In genomic region chr12:99464291-99464690, GRCm38 (mm10) we compare ENCODE assay signal across 16 mouse cellular contexts.
"Had no signal": no experiment of that assay in that cellular context is flagged by ENCODE, and none has a peak within 500 bp of the region (broad histone marks: within the 10 kb centered on the region; RNA-seq: fewer than 3 reads in every experiment).

No protein-coding gene starts in this region.

- H3K27me3 ChIP-seq: intestine, embryonic 15.5 days; liver, embryonic 12.5 days; midbrain, embryonic 12.5 days; neural tube, embryonic 15.5 days had no signal

- DNase-seq: kidney, adult 18-20 months; kidney, postnatal 10 days; kidney, postnatal 4 days; retina, postnatal 1 day; right cerebral cortex, postnatal 4 days; spleen, adult 18-20 months; thymus, adult 18-20 months; thymus, postnatal 25 days had no signal

- H3K36me3 ChIP-seq: intestine, embryonic 15.5 days; limb, embryonic 10.5 days; liver, embryonic 12.5 days; neural tube, embryonic 15.5 days had no signal

- H3K9me3 ChIP-seq: intestine, embryonic 15.5 days; limb, embryonic 10.5 days; liver, embryonic 12.5 days; midbrain, embryonic 12.5 days; neural tube, embryonic 15.5 days had no signal

- H3K4me3 ChIP-seq: intestine, embryonic 15.5 days; layer of hippocampus, adult 2 months; limb, embryonic 10.5 days; liver, embryonic 12.5 days; midbrain, embryonic 12.5 days; myocyte; neural tube, embryonic 15.5 days had no signal

- H3K4me2 ChIP-seq: intestine, embryonic 15.5 days; liver, embryonic 12.5 days; midbrain, embryonic 12.5 days; neural tube, embryonic 15.5 days had no signal

- ATAC-seq: intestine, embryonic 15.5 days; liver, embryonic 12.5 days; midbrain, embryonic 16.5 days had no signal

- H3K27ac ChIP-seq: intestine, embryonic 15.5 days; layer of hippocampus, adult 2 months; limb, embryonic 10.5 days; liver, embryonic 12.5 days; midbrain, embryonic 12.5 days; neural tube, embryonic 15.5 days had no signal

- H3K9ac ChIP-seq: intestine, embryonic 15.5 days; liver, embryonic 12.5 days; midbrain, embryonic 12.5 days; neural tube, embryonic 15.5 days had no signal
